Mouse (Mus musculus): ENCODE measurements around the gene Enpp4. TPM values are rescaled to one million over a fixed set of nuclear protein-coding genes. Genes with fewer than 3 reads are reported as not detected.

Gene Enpp4
- polyA plus RNA-seq, 1 experiment = 8.6 TPM

GRCm38 (mm10) chr17:44100906-44101305, 4.7 kb downstream of the Enpp4 start:
- TF ChIP-seq CTCF (IDR thresholded peaks at IDR 0.05; ENCODE audit: borderline replicate concordance, insufficient read depth, low read length) (no peak), POLR2A (IDR thresholded peaks at IDR 0.05; ENCODE audit: low read depth, low read length) (no peak)
- Histone ChIP-seq H3K4me3 (ENCODE audit: insufficient read depth, low read length) (no peak overlapping the region), H3K27ac (ENCODE audit: insufficient read depth, low read length) (no peak overlapping the region), H3K4me1 (ENCODE audit: control insufficient read depth, insufficient read depth, low read length) (0 out of 2 replicates have a peak, but pooled peaks cover 2% of the 10 kb centered on the region)

GRCm38 (mm10) chr17:44100486-44100885, 5.1 kb downstream of the Enpp4 start:
- TF ChIP-seq POLR2A (IDR thresholded peaks at IDR 0.05; ENCODE audit: low read depth, low read length) = no peak
- TF ChIP-seq CTCF (IDR thresholded peaks at IDR 0.05; ENCODE audit: borderline replicate concordance, insufficient read depth, low read length) = no peak
- Histone ChIP-seq H3K27ac (ENCODE audit: insufficient read depth, low read length) (no peak overlapping the region), H3K4me3 (ENCODE audit: insufficient read depth, low read length) (no peak overlapping the region), H3K4me1 (ENCODE audit: control insufficient read depth, insufficient read depth, low read length) (0 out of 2 replicates have a peak, but pooled peaks cover 2% of the 10 kb centered on the region)

- Histone ChIP-seq H3K4me3 (ENCODE audit: insufficient read depth, low read length) (no peak overlapping the region), H3K4me1 (ENCODE audit: control insufficient read depth, insufficient read depth, low read length) (no peaks in the 10 kb centered on the region; the same call in 1 of the 2 replicates), H3K27ac (ENCODE audit: insufficient read depth, low read length) (no peak overlapping the region)
- TF ChIP-seq CTCF (IDR thresholded peaks at IDR 0.05; ENCODE audit: borderline replicate concordance, insufficient read depth, low read length) (no peak), POLR2A (IDR thresholded peaks at IDR 0.05; ENCODE audit: low read depth, low read length) (no peak)
Observed at GRCm38 (mm10) chr17:44091512-44091911, 14.1 kb downstream of the Enpp4 start.

GRCm38 (mm10) chr17:44090916-44091315, 14.7 kb downstream of the Enpp4 start:
- H3K4me3 ChIP-seq (ENCODE audit: insufficient read depth, low read length) = no peak overlapping the region
- H3K27ac ChIP-seq (ENCODE audit: insufficient read depth, low read length) = no peak overlapping the region
- TF ChIP-seq CTCF (IDR thresholded peaks at IDR 0.05; ENCODE audit: borderline replicate concordance, insufficient read depth, low read length) (no peak), POLR2A (IDR thresholded peaks at IDR 0.05; ENCODE audit: low read depth, low read length) (no peak)
- no peaks in the 10 kb centered on the region; the same call in 1 of the 2 replicates for H3K4me1 ChIP-seq (ENCODE audit: control insufficient read depth, insufficient read depth, low read length)

- TF ChIP-seq CTCF (IDR thresholded peaks at IDR 0.05; ENCODE audit: borderline replicate concordance, insufficient read depth, low read length) = no peak
- TF ChIP-seq POLR2A (IDR thresholded peaks at IDR 0.05; ENCODE audit: low read depth, low read length) = no peak
- Histone ChIP-seq H3K4me3 (ENCODE audit: insufficient read depth, low read length) (no peak overlapping the region), H3K4me1 (ENCODE audit: control insufficient read depth, insufficient read depth, low read length) (no peaks in the 10 kb centered on the region; the same call in 1 of the 2 replicates), H3K27ac (ENCODE audit: insufficient read depth, low read length) (no peak overlapping the region)
Observed at GRCm38 (mm10) chr17:44088226-44088625, 17.4 kb downstream of the Enpp4 start.

- Histone ChIP-seq H3K4me1 (ENCODE audit: control insufficient read depth, insufficient read depth, low read length) (0 out of 2 replicates have a peak, but pooled peaks cover 2% of the 10 kb centered on the region), H3K4me3 (ENCODE audit: insufficient read depth, low read length) (no peak overlapping the region)
- TF ChIP-seq POLR2A (IDR thresholded peaks at IDR 0.05; ENCODE audit: low read depth, low read length) (no peak), CTCF (IDR thresholded peaks at IDR 0.05; ENCODE audit: borderline replicate concordance, insufficient read depth, low read length) (no peak)
Observed at GRCm38 (mm10) chr17:44083156-44083555, 22.5 kb downstream of the Enpp4 start.

GRCm38 (mm10) chr17:44078631-44079350, 26.8 kb downstream of the Enpp4 start, which contains the start of gene Enpp5:
Enpp5 (plus strand) TSS chr17:44078813.
- Histone ChIP-seq H3K27ac (ENCODE audit: insufficient read depth, low read length) (no peak within 1 kb of the TSS), H3K4me1 (ENCODE audit: control insufficient read depth, insufficient read depth, low read length) (0 out of 2 replicates have a peak, but pooled peaks cover 2% of the 10 kb centered on the region), H3K4me3 (ENCODE audit: insufficient read depth, low read length) (peak within 1 kb of the TSS; percentile 57)
- peak; percentile 43; the same call in 1 of the 2 replicates for TF ChIP-seq POLR2A (IDR thresholded peaks at IDR 0.05; ENCODE audit: low read depth, low read length)
- no peak for TF ChIP-seq CTCF (IDR thresholded peaks at IDR 0.05; ENCODE audit: borderline replicate concordance, insufficient read depth, low read length)

More at GRCm38 (mm10) chr17:44083156-44083555, 22.5 kb downstream of the Enpp4 start:
- no peak overlapping the region for H3K27ac ChIP-seq (ENCODE audit: insufficient read depth, low read length)

- Histone ChIP-seq H3K4me3 (ENCODE audit: insufficient read depth, low read length) (no peak overlapping the region), H3K27ac (ENCODE audit: insufficient read depth, low read length) (no peak overlapping the region), H3K4me1 (ENCODE audit: control insufficient read depth, insufficient read depth, low read length) (0 out of 2 replicates have a peak, but pooled peaks cover 2% of the 10 kb centered on the region)
- TF ChIP-seq CTCF (IDR thresholded peaks at IDR 0.05; ENCODE audit: borderline replicate concordance, insufficient read depth, low read length) (no peak), POLR2A (IDR thresholded peaks at IDR 0.05; ENCODE audit: low read depth, low read length) (no peak)
Observed at GRCm38 (mm10) chr17:44077843-44078160, 27.8 kb downstream of the Enpp4 start.

GRCm38 (mm10) chr17:44077146-44077842, 28.3 kb downstream of the Enpp4 start:
- no peak for TF ChIP-seq CTCF (IDR thresholded peaks at IDR 0.05; ENCODE audit: borderline replicate concordance, insufficient read depth, low read length)
- no peak for TF ChIP-seq POLR2A (IDR thresholded peaks at IDR 0.05; ENCODE audit: low read depth, low read length)
- H3K4me3 ChIP-seq (ENCODE audit: insufficient read depth, low read length) = no peak overlapping the region
- H3K27ac ChIP-seq (ENCODE audit: insufficient read depth, low read length) = no peak overlapping the region
- 0 out of 2 replicates have a peak, but pooled peaks cover 2% of the 10 kb centered on the region for H3K4me1 ChIP-seq (ENCODE audit: control insufficient read depth, insufficient read depth, low read length)
